15 mouse cellular contexts compared by ENCODE assay signal in the genomic region with DNA sequence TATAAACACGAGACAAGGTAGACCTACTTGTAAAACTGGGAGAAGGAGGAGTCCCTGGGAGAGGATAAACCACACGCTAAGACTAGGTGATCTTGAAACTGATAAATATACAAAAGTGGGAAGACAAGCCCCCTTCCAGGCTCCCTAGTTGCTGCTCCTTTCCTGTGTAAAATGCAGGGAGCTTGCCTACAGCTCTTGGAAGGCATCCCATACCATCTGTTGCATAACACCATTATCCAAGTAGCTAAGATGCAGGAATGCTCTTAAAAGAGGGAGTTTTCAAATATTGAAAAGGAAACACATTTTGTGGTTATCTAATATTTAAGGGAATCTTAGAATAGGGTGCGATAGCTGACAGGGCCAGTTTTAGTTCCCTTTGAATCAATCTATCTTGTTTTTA.
DNase-seq lines count a peak whose midpoint lies in the region; ATAC-seq lines count a peak whose summit lies in the region.
"Had no signal": no experiment of that assay in that cellular context is flagged by ENCODE, and none has a peak within 500 bp of the region (broad histone marks: within the 10 kb centered on the region; RNA-seq: fewer than 3 reads in every experiment).

No protein-coding gene starts in this region.

- ATAC-seq in frontal cortex, adult (ENCODE audit: low TSS enrichment), result peak; percentile 79
- ATAC-seq: CD4-positive, CD25-positive, alpha-beta regulatory T cell, adult 4 months; inflammation-experienced regulatory T-cells, adult 6 months; midbrain, embryonic 16.5 days had no signal

- intact Hi-C loops in left cerebral cortex, postnatal 25 days (cut with DNase I), result no loop called here

- peak; percentile 54 for DNase-seq in cerebellum, adult 9-10 months
- no peak for DNase-seq in cerebellum, adult 8-10 months
- no peak for DNase-seq in frontal cortex, postnatal 10 days (ENCODE audit: low spot score in 2 of 2)
- DNase-seq in left cerebral cortex, postnatal 25 days (ENCODE audit: low spot score in 2 of 2), result peak; percentile 15 to 61
- DNase-seq in left cerebral cortex, adult 8-10 months (ENCODE audit: low spot score in 2 of 2), result no peak
- DNase-seq in brain, embryonic 18.5 days (ENCODE audit: low read depth, low spot score), result peak; percentile 64
- DNase-seq: adrenal gland, postnatal 14 days; embryo, embryonic 11 days; gastrocnemius, adult 2 months; kidney, adult 18-20 months; spleen, adult 18-20 months had no signal

Comparison
In these comparisons a context has a peak if more than half of its experiments do, and no peak if none do; other contexts are left out.
1. DNase-seq: peak in cerebellum, adult 9-10 months (single experiment), left cerebral cortex, postnatal 25 days (2 of 2) and brain, embryonic 18.5 days (single experiment); none in cerebellum, adult 8-10 months (single experiment), frontal cortex, postnatal 10 days (0 of 2) and left cerebral cortex, adult 8-10 months (0 of 2).